Mouse (Mus musculus) urinary bladder, postnatal 14 days (tissue): Measurements from ENCODE around the gene Gm20388.
A peak's percentile ranks its signal among the peaks of the same experiment; 100 is the strongest.

Experiments used
- DNase-seq: peaks from one replicate; pipeline ENCODE4 v3.0.0; 2021; ENCODE audit warnings: low spot score

Gm20388 gene

DNA sequence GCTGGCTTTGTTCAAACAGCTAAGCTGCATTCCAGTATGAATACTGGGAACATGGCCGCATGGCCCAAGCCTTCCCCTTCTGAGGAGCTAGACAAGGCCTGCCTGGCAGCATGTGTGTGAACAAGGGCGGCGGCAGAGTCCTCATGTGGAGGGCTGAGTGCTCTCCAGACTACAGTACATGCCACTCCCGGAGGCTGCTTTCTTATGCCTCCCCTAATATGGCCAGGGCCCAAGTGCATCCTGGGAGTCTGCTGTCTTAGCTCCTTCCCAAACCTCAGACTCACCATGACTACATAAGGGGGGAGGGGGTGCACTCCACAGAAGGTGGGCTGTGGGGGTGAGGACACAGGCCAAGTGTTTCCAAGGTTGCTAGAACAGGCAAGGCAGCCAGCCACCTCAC, 1882.0 kb downstream of the Gm20388 start:
- DNase-seq = no peak

DNA sequence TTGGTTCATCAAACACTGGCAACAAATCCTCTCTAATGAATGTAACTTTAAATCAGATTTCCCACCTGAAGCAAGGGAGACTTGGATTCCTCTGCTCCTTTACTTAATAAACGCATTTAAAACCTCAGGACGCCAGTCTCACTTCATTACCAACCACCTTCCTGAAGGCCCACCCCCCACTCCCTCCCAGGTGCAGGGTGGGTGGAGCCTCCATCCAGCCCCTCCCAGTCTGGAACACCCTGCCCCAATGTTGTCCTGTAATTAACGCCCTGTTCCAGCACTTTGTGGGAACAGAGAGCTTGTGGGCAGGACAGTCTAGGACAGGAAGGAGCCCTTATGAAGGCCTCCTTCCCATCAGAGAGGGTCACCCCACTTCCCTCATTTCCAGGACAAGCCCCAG, 1883.5 kb downstream of the Gm20388 start:
- no peak for DNase-seq

- DNase-seq = no peak
Measured at GRCm38 (mm10) chr8:121795461-121795860, 1884.8 kb downstream of the Gm20388 start.

DNA sequence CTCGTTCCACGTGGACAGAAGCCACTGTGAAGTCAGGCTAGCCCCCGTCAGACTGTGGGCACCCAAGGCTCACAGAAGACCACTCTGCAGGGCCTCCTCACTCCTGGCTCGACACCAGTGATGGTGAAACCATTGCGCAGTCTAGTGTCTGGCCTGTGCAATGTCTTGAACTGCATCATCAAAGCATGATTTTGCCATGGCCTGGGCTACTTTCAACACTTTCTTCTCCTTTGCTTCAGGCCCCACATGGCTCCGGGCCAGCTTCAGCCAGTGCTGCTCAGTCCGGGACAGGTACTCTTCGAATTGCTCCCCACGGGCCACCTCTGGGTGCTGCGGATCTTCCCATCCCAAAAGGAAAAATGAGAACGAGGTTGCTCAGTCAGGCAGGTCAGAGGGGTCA, 1885.8 kb downstream of the Gm20388 start:
- DNase-seq = no peak

DNA sequence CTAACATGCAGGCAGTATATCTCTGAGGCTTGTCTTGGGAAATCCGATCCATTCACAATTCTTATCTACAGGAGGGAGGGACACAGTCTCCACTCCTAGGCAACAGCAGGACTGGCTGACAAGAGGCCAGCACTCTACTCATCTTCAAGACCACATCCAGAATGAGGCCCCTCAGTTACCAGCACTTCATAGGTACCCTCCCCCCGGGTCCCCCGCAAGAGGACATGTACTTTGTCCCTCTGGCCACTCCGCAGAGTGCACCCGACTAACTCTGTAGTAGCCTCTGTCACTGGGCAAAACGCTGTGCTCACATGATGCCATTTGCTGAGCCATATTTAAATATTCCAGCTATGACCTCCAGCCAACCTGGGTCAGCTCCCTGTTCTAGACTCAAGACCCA, 1887.8 kb downstream of the Gm20388 start:
- no peak for DNase-seq

- DNase-seq = no peak
Measured at GRCm38 (mm10) chr8:121804829-121805228, 1894.2 kb downstream of the Gm20388 start.

- no peak for DNase-seq
Measured at GRCm38 (mm10) chr8:121806126-121806525, 1895.5 kb downstream of the Gm20388 start.

- no peak for DNase-seq
Measured at GRCm38 (mm10) chr8:121808032-121808431, 1897.4 kb downstream of the Gm20388 start.

- DNase-seq = no peak
Measured at GRCm38 (mm10) chr8:121809524-121810155, 1899.0 kb downstream of the Gm20388 start.

DNA sequence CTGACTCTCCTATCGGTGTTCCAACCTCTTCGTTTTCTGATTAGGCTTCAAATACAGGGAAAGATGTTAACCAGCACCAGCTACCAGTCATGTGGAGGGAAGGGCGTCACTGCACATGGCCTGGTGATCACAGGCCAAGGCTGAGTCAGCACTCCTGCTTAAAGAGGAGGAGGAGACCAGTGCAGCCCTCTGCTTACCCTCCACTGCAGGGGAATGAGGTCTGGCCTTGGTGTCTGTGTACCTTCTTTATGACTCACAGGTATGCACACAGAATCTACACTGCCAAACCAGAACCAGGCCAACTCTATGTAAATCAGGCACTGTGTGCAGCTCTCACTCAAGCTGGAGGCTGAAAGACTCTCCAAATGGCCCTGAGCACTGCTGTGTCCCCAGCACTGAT, 1900.9 kb downstream of the Gm20388 start:
- no peak for DNase-seq

DNA sequence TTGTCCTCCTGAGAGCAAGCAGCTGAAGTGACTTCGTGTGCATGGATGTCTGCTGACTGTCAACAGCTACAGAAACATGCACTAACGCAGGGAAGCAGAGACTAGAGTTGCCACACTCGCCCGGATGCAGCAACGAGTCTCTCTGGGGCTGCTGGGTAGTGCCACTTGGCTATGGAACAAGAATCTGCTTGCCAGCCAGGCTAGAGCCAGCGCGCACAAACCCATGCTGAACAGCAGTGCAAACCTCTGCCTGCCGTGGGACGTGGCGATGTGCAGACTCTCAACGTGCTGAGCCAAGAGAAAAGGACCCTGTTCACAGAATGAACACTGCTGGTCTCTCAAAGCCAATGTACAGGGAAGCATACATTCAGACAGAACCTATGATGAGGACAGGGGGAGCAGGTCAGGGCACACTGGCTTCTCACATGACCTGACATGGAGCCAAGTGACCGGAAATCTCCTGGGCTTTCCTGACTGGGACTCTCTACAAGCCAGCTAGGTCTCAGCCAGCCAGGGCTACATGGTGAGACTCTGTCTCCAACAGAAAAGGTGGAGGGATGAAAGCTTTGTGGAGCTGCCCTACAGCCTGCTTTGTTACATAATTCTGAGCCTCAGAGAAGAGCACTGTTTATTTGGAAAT, 1901.4 kb downstream of the Gm20388 start:
- DNase-seq = no peak

DNA sequence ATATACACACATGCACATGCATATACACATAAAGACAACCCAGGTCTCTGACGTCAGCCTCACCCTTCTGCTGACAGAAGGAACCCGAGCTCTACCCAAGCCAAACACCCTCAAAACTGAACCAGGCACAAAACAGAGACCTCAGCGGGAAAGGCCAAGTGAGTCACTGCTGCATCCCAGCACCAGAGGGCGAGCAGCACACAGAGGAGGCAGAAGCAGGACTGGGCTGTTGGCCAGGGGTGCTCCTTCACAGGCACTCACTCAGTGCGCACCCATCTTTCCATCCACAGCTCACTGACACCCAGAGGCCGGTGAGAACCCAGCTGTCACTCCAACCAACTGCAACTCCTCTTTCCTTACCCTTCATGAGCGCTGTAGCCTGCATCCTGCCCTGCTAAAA, 1907.6 kb downstream of the Gm20388 start:
- DNase-seq = no peak

DNA sequence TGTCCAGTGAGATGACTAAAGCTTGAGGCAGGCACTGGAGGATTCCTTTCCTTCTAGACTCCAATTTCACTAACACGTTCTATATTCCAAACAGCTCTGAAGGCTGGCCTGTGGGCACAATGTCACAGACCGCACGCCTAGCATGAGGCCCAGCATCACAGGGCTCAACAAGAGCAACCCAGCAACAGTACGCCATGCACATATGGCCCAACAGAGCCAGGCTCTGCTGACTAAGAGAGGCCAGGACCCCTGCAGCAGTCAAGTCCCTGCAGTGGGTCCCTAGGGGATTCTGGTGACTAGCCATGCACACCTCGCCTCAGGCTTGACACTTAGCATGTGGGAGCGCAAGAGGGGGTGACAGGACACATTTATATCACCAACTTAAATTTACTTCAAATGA, 1910.2 kb downstream of the Gm20388 start:
- no peak for DNase-seq

- no peak for DNase-seq
Measured at GRCm38 (mm10) chr8:121821320-121821719, 1910.7 kb downstream of the Gm20388 start.

- DNase-seq = no peak
Measured at GRCm38 (mm10) chr8:121821770-121822169, 1911.1 kb downstream of the Gm20388 start.

- no peak for DNase-seq
Measured at GRCm38 (mm10) chr8:121827726-121828125, 1917.1 kb downstream of the Gm20388 start.

GRCm38 (mm10) chr8:121828376-121829023, 1917.9 kb downstream of the Gm20388 start:
- DNase-seq = no peak

- peak; percentile 86 for DNase-seq
Measured at GRCm38 (mm10) chr8:121829048-121829776, 1918.6 kb downstream of the Gm20388 start, which contains the start of gene Klhdc4. TSS of gene Klhdc4 (minus strand) at chr8:121829569.

DNA sequence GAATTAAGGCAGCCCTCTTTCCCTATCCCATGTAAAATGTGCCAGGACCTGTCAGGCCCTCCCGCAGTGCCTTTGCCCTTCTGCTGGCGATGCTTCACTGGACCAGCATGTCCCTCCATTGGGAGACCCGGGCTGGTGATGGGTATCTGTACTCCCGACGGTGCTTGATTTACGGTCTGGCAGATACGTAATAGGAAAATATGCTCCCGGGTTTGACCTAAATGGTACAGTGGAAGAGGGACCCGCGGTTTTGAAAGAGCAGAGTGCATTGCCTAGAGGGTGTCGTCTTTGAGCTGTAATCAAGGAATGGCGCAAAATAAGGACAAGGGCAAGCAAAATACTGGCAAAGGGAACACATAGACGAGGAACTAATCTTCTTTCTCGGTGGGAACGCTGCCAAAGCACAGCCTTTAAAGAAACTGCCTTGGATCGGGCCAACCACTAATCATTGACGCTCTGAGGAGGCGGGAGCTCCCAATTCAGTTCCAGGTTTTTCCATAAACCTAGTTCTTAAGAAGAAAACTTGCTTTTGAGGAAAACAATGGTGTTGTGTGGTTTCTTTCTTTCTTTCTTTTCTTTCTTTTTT, 1919.2 kb downstream of the Gm20388 start:
- no peak for DNase-seq

DNA sequence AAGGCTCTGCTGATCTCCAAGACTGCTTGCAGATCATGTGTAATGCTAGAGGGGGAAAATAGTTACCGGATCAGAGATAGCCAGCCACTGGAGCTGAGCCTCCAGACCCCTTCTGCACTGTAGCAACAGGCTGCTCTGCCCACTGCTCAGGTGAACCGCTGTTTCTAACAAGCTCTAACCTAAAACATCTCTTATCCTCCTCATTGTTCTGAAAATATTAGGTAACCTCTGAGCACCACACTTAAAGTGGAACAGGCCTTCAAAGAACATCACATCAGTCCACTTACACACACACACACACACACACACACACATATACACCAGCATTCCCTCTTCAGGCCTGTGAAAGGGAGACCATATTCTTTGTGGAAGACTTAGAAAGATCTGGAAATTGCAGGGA, 1921.4 kb downstream of the Gm20388 start:
- no peak for DNase-seq

DNA sequence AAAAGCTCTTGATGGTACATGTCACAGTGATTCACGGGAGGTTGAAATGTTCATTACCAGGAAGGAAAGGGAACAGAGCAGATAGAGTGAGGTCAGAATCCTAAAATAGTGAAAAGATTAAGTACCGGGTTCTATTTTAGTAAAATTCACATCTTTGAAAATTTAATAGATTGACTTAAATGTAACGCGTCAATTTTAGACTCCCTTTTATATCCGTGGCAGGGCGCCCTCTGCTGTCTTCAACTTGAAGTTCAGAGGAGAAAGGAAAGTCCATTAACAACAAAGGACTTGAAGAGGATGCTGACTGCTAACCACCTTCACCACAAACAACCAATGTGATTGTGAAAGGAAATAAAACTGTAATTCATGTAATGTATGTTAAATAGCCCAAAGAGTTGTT, 1921.9 kb downstream of the Gm20388 start:
- DNase-seq = peak; percentile 64

DNA sequence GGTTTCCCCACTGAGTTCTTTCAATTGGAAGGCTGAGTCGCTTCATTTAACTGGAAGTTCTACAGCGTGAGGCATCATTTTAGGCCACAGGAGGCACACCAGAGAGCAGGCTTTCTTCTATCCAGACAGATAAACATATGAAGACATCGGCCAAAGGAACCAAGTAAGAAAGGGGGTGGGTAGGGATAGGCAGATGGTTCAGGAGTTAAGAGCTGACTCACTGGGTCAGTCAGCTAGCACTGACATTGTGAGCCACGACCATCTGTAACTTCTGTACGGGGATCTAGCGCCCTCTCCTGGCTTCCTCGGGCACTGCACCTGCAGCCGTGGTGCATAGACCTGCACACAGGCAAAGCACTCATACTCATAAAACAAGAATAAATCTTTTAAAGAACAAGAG, 1930.6 kb downstream of the Gm20388 start:
- DNase-seq = no peak
